Mouse (Mus musculus) hindbrain, postnatal 0 days (tissue): Measurements from ENCODE around the gene Dlg2. TPM values are rescaled to one million over a fixed set of nuclear protein-coding genes. Genes with fewer than 3 reads are reported as not detected.

Experiments
- ATAC-seq: fragments of 200-750 bp; cut with Nextera tagmentation; 2 replicates; pipeline ENCODE4 v1.8.0; 2017; ENCODE audit warnings: mild to moderate bottlenecking, moderate TSS enrichment, moderate library complexity
- DNase-seq: peaks from one replicate; pipeline ENCODE4 v3.0.0-alpha.2; 2015; ENCODE audit warnings: low spot score
- H3K27ac ChIP-seq: fragments of 300-500 bp; sonication (generic); 2 replicates; pipeline ENCODE4 v1.5.1; 2014; ENCODE audit warnings: mild to moderate bottlenecking
- H3K27me3 ChIP-seq: fragments of 300-500 bp; sonication (generic); 2 replicates; pipeline ENCODE4 v1.6.1; 2014; ENCODE audit warnings: low read length, mixed read lengths; ENCODE audit not compliant: insufficient read depth
- H3K36me3 ChIP-seq: fragments of 300-500 bp; sonication (generic); 2 replicates; pipeline ENCODE4 v1.6.1; 2014; ENCODE audit warnings: low read length, mixed read lengths; ENCODE audit not compliant: insufficient read depth
- H3K4me1 ChIP-seq: fragments of 300-500 bp; sonication (generic); 2 replicates; pipeline ENCODE4 v1.6.1; 2014; ENCODE audit warnings: antibody characterized with exemption, low read length, mixed read lengths; ENCODE audit not compliant: insufficient read depth
- H3K4me2 ChIP-seq: fragments of 300-500 bp; sonication (generic); 2 replicates; pipeline ENCODE4 v1.6.1; 2014; ENCODE audit warnings: low read depth, mild to moderate bottlenecking, low read length, moderate library complexity, mixed read lengths
- H3K4me3 ChIP-seq: fragments of 300-500 bp; sonication (generic); 2 replicates; pipeline ENCODE4 v1.5.1; 2014; ENCODE audit warnings: low read length
- H3K9ac ChIP-seq: fragments of 300-500 bp; sonication (generic); replicated peaks from 2 replicates; pipeline ENCODE4 v1.6.1; 2014; ENCODE audit warnings: mild to moderate bottlenecking, low read length, moderate library complexity, mixed read lengths
- H3K9me3 ChIP-seq: fragments of 300-500 bp; sonication (generic); 2 replicates; pipeline ENCODE4 v1.6.1; 2016; ENCODE audit warnings: low read length, mixed read lengths
- CTCF ChIP-seq: IDR thresholded peaks from 2 replicates; pipeline ENCODE4 v1.5.1; 2016; ENCODE audit warnings: antibody characterized with exemption, control low read depth, low read depth
- WGBS: fragments of 180-500 bp; shearing (Covaris S2); extraction: QIAGEN DNeasy Blood & Tissue Kit; methylation state at CpG from one replicate; pipeline ENCODE4 v1.1.7; 2014; 5-methylcytosine and 5-hydroxymethylcytosine counted together
- polyA plus RNA-seq: library from polyadenylated mRNA; unstranded; fragments of >200 nt; fragmentation: Nextera tagmentation; extraction: Ambion mirVana; gene quantifications from 2 replicates; pipeline ENCODE4 v1.2.1, GENCODE M21; 2015
- total RNA-seq: library from RNA; depleted of rRNA; stranded (reverse); fragments of >200 nt; gene quantifications from 2 replicates; pipeline ENCODE4 v1.2.3, GENCODE M21; 2014

The Dlg2 gene
- total and polyA plus RNA-seq, 2 experiments from 2014 or later: 20.4 to 113 TPM

DNA sequence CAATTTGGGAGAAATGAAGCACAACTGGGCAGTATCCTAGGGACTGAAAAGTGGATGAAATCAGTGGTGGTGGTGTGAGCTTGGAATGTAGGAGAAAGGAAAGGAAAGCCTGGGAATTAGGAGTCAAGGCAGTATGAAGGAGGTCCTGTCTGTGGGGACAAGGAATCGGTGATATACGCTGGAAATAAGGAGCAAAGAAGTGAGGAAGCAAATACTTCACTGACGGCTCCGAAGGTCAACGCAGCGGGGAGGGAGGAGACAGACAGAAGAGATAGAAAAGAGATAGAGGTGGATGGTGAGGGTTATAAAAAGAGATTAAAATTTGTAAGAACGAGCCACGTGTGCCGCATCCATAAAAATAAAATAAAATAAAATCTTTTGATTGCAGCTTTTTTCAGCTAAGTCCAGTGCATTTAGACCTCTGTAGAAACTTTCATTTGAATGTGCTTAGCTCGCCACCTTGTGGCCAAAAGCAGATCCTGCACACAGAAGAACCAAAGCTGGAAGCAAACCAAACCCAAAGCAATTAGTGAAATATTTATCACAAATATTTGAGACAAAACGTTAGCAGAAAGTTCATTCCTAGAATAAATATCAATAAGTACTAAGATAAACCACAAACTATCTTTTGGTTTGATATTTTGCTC is 955.2 kb downstream of the Dlg2 start:
- peak; percentile 51; the same call in 1 of the 2 replicates for ATAC-seq
- 44% methylated on average over 11 of the region's 11 CpGs for WGBS
- Histone ChIP-seq H3K27ac (no peak overlapping the region), H3K4me2 (peak overlapping the region; percentile 34; the same call in 1 of the 2 replicates), H3K27me3 (no peaks in the 10 kb centered on the region), H3K4me3 (no peak overlapping the region), H3K9ac (no peak overlapping the region), H3K4me1 (no peaks in the 10 kb centered on the region), H3K9me3 (no peaks in the 10 kb centered on the region), H3K36me3 (no peaks in the 10 kb centered on the region)
- peak; percentile 84 for DNase-seq
- peak; percentile 87 for TF ChIP-seq CTCF

DNA sequence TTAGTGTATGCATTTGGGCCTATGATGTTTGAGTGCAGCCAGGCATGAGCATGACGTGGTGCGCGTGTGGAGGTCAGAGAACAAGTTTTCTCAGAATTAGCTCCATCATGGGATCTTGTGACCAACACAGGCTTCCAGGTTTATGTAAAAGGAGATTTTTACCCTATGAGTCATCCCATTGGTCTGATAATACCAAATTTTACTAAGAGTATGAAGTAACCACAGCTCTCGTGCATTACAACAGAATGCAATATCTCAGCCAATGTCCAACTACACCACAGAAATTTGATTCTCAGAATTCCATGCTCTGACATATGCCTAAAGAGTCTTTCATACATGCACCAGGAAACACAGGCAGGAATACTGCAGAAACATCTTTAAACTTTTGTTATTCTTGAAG is 956.1 kb downstream of the Dlg2 start:
- no peaks in the 10 kb centered on the region for H3K27me3 ChIP-seq
- WGBS: 92% methylated on average over 4 of the region's 4 CpGs
- no peak for TF ChIP-seq CTCF
- no peaks in the 10 kb centered on the region for H3K4me1 ChIP-seq
- no peaks in the 10 kb centered on the region for H3K9me3 ChIP-seq
- no peaks in the 10 kb centered on the region for H3K36me3 ChIP-seq
- H3K4me2 ChIP-seq: no peak overlapping the region
- no peak overlapping the region for H3K4me3 ChIP-seq
- DNase-seq (no peak), ATAC-seq (no peak)
- H3K27ac ChIP-seq: no peak overlapping the region
- no peak overlapping the region for H3K9ac ChIP-seq

DNA sequence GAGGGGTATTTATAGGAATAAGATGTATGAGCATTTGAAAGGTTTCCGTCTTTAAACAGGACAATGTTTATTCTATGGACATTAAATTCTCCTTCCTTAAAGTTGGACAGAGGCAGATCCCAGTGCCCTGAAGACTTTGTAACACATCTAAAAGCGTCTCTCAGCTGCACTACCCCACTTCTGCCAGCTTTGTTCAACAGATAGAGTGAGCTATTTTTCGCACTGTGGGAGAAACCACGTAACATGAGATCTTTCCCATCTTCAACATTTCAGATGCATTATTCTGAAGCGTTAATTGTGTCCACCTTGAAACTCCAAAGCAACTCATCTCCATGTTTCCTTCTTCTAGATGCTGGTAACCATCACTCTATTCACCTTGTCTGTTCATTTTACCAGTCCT is 958.3 kb downstream of the Dlg2 start:
- no peak for ATAC-seq
- no peak overlapping the region for H3K27ac ChIP-seq
- no peaks in the 10 kb centered on the region for H3K4me1 ChIP-seq
- no peak overlapping the region for H3K4me2 ChIP-seq
- TF ChIP-seq CTCF: no peak
- H3K9me3 ChIP-seq: no peaks in the 10 kb centered on the region
- no peak overlapping the region for H3K4me3 ChIP-seq
- WGBS: 93% methylated on average over 5 of the region's 5 CpGs
- no peaks in the 10 kb centered on the region for H3K27me3 ChIP-seq
- no peak overlapping the region for H3K9ac ChIP-seq
- H3K36me3 ChIP-seq: no peaks in the 10 kb centered on the region
- DNase-seq: no peak

DNA sequence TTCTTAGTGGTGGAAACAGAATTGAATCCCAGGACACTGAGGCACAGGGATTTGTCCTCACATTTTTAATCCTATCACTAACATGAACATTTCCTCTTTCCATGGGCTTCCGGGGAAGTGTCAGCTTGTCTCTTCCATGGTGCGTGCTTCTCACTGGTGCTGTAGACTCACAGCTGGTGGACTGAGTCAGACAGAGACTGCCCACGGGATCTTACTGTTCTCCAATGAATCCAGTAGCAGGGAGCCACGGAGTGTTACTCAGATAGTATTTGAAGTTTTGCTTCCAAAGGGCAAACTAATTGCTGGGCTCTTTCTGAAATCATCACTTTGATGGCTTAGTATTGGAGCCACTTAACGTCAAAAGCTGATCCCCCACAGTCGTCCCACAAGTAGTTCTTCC is 963.9 kb downstream of the Dlg2 start:
- Histone ChIP-seq H3K9me3 (no peaks in the 10 kb centered on the region), H3K27me3 (no peaks in the 10 kb centered on the region), H3K4me3 (no peak overlapping the region), H3K27ac (no peak overlapping the region), H3K9ac (no peak overlapping the region), H3K4me1 (peaks cover 5% of the 10 kb centered on the region; the same call in 1 of the 2 replicates), H3K4me2 (no peak overlapping the region), H3K36me3 (no peaks in the 10 kb centered on the region)
- 85% methylated on average over 6 of the region's 6 CpGs for WGBS
- ATAC-seq: no peak
- no peak for TF ChIP-seq CTCF
- DNase-seq: no peak

DNA sequence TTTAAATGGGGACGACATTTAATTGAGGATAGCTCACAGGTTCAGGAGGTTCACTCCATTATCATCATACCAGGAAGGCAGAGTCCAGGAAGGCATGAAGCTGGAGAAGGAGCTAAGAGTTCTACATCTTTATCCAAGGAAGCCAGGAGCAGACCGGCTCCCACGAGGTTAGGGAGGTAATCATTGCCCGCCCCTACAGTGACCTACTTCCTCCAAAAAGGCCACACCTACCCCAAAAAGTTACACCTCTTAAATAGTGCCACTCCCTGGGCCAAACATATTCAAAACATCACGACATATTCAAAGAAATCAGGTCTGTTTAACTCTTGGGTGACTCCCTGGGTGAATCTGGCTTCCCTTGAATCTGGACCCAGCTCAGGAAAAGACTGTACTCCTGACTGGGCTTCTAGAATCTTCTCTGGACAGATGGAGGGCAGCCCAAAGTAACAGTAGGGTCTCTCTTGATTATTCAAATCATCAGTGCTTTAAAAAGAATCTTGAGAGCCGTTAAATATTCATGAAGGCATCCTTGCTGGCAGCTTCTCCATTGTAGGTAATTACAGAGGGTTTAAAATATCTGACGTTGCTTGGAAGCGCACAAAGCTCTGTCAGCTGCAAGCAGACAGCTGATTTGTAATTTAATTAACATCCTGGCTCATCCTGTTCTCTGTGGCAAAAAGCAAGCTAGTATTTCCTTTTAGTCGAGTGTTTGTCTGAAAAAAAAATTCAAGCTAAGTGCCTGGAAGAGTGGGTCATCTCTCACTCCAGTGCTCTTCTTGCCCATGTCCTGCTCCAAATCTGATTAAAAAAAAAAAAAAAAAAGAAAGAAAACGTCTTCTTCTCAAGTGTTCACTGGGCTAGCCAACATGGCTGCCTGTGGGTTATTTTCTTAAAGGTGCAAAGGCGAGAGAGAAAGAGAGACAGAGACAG is 966.2 kb downstream of the Dlg2 start:
- DNase-seq (peak; percentile 57), ATAC-seq (peak; percentile 76)
- Histone ChIP-seq H3K9me3 (no peaks in the 10 kb centered on the region), H3K27me3 (no peaks in the 10 kb centered on the region), H3K27ac (peak overlapping the region; percentile 32; the same call in 1 of the 2 replicates), H3K36me3 (no peaks in the 10 kb centered on the region), H3K4me1 (peaks cover 5% of the 10 kb centered on the region; the same call in 1 of the 2 replicates), H3K9ac (no peak overlapping the region), H3K4me3 (no peak overlapping the region), H3K4me2 (peak overlapping the region; percentile 13; the same call in 1 of the 2 replicates)
- TF ChIP-seq CTCF: no peak
- WGBS: 43% methylated on average over 11 of the region's 11 CpGs

DNA sequence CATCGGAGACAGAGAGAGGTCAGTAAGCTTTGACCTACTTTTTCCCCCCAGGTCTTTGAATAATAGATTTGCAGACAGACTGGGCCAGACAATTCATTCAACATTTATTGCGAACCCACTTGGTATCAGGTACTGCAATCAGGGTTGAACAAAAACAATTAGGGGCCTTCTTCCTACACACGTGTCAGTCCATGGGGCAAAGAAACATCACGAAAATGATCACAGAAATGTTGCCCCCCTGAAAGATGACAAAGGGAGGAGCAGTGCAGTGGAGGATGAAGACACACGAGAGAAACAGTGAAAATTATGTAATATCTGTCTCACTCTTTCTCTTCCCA is 966.9 kb downstream of the Dlg2 start:
- H3K27ac ChIP-seq: peak overlapping the region; percentile 32; the same call in 1 of the 2 replicates
- no peak overlapping the region for H3K9ac ChIP-seq
- peaks cover 5% of the 10 kb centered on the region; the same call in 1 of the 2 replicates for H3K4me1 ChIP-seq
- no peak for TF ChIP-seq CTCF
- DNase-seq (no peak), ATAC-seq (peak; percentile 35; the same call in 1 of the 2 replicates)
- no peaks in the 10 kb centered on the region for H3K9me3 ChIP-seq
- no peak overlapping the region for H3K4me3 ChIP-seq
- WGBS: 47% methylated on average over 5 of the region's 5 CpGs
- H3K36me3 ChIP-seq: no peaks in the 10 kb centered on the region
- H3K4me2 ChIP-seq: no peak overlapping the region; the same call in 1 of the 2 replicates
- no peaks in the 10 kb centered on the region for H3K27me3 ChIP-seq
